Mouse (Mus musculus) heart, embryonic 11.5 days (tissue): Measurements from ENCODE around the gene Shisa5. TPM values are rescaled to one million over a fixed set of nuclear protein-coding genes. Genes with fewer than 3 reads are reported as not detected.
A peak's percentile ranks its signal among the peaks of the same experiment; 100 is the strongest.

ENCODE experiments used
- ATAC-seq: fragments of 200-750 bp; cut with Nextera tagmentation; replicated peaks from 2 replicates; pipeline ENCODE4 v1.8.0; 2017; ENCODE audit warnings: moderate library complexity; ENCODE audit not compliant: insufficient number of reproducible peaks, low FRiP score, low TSS enrichment
- H3K27ac ChIP-seq: fragments of 300-500 bp; sonication (generic); 2 replicates; pipeline ENCODE4 v1.5.1; 2014; ENCODE audit warnings: mild to moderate bottlenecking, low read depth, low read length
- H3K27me3 ChIP-seq: fragments of 300-500 bp; sonication (generic); 2 replicates; pipeline ENCODE4 v1.6.1; 2014; ENCODE audit warnings: mild to moderate bottlenecking, low read length, mixed read lengths; ENCODE audit not compliant: control insufficient read depth, insufficient read depth
- H3K36me3 ChIP-seq: fragments of 300-500 bp; sonication (generic); 2 replicates; pipeline ENCODE4 v1.6.1; 2014; ENCODE audit warnings: mild to moderate bottlenecking, low read length, moderate library complexity, mixed read lengths; ENCODE audit not compliant: control insufficient read depth, insufficient read depth
- H3K4me1 ChIP-seq: fragments of 300-500 bp; sonication (generic); 2 replicates; pipeline ENCODE4 v1.6.1; 2014; ENCODE audit warnings: low read length; ENCODE audit not compliant: control insufficient read depth, insufficient read depth
- H3K4me2 ChIP-seq: fragments of 300-500 bp; sonication (generic); 2 replicates; pipeline ENCODE4 v1.6.1; 2014; ENCODE audit warnings: mild to moderate bottlenecking, moderate library complexity
- H3K4me3 ChIP-seq: fragments of 300-500 bp; sonication (generic); 2 replicates; pipeline ENCODE4 v1.5.1; 2014; ENCODE audit warnings: low read depth, low read length
- H3K9ac ChIP-seq: fragments of 300-500 bp; sonication (generic); 2 replicates; pipeline ENCODE4 v1.6.1; 2014; ENCODE audit warnings: mild to moderate bottlenecking, low read depth, low read length, moderate library complexity
- H3K9me3 ChIP-seq: fragments of 300-500 bp; sonication (generic); replicated peaks from 2 replicates; pipeline ENCODE4 v1.6.1; 2016; ENCODE audit warnings: low read length; ENCODE audit not compliant: control insufficient read depth
- WGBS: fragments of 180-500 bp; shearing (Covaris S2); extraction: QIAGEN DNeasy Blood & Tissue Kit; methylation state at CpG from one replicate; pipeline ENCODE4 v1.1.7; 2014; ENCODE audit not compliant: insufficient replicate concordance; 5-methylcytosine and 5-hydroxymethylcytosine counted together
- polyA plus RNA-seq: library from polyadenylated mRNA; unstranded; fragments of >200 nt; fragmentation: Nextera tagmentation; extraction: Ambion mirVana; gene quantifications from 2 replicates; pipeline ENCODE4 v1.2.1, GENCODE M21; 2014

Shisa5 gene
- polyA plus RNA-seq, 1 experiment from 2014 or later = 49.0 TPM

DNA sequence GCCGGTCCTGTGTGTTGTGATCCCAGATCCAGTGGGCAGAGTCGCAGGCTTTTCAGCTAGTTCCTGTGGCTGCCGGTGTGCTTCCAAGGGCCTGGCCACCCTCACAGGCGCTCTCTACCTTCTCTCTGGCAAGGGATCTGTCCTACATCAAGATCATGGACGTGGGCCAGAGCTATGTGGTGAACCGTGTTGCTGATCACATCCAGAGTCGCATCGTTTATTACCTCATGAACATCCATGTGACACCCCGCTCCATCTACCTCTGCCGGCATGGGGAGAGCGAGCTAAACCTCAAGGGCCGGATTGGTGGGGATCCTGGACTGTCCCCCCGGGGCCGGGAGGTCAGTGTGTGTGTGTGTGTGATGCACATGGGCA lies 28.1 kb upstream of the Shisa5 start:
- no peak for ATAC-seq
- no peaks in the 10 kb centered on the region for H3K9me3 ChIP-seq
- peaks cover 26% of the 10 kb centered on the region for H3K4me1 ChIP-seq
- no peaks in the 10 kb centered on the region for H3K27me3 ChIP-seq
- H3K4me3 ChIP-seq = no peak overlapping the region
- peak overlapping the region; percentile 46; the same call in 1 of the 2 replicates for H3K9ac ChIP-seq
- 69% methylated on average over 14 of the region's 14 CpGs for WGBS
- no peaks in the 10 kb centered on the region for H3K36me3 ChIP-seq
- H3K4me2 ChIP-seq = peak overlapping the region; percentile 40; the same call in 1 of the 2 replicates
- no peak overlapping the region for H3K27ac ChIP-seq

GRCm38 (mm10) chr9:109015397-109015796 lies 23.0 kb upstream of the Shisa5 start:
- Histone ChIP-seq H3K4me3 (no peak overlapping the region), H3K9ac (no peak overlapping the region), H3K27ac (no peak overlapping the region), H3K27me3 (no peaks in the 10 kb centered on the region), H3K9me3 (no peaks in the 10 kb centered on the region), H3K36me3 (no peaks in the 10 kb centered on the region), H3K4me1 (peaks cover 6% of the 10 kb centered on the region), H3K4me2 (no peak overlapping the region)
- no peak for ATAC-seq
- 45% methylated on average over 8 of the region's 8 CpGs for WGBS

GRCm38 (mm10) chr9:109016973-109017604 lies 21.3 kb upstream of the Shisa5 start:
- Histone ChIP-seq H3K4me1 (peaks cover 6% of the 10 kb centered on the region), H3K9ac (no peak overlapping the region), H3K36me3 (no peaks in the 10 kb centered on the region), H3K9me3 (no peaks in the 10 kb centered on the region), H3K4me2 (no peak overlapping the region; the same call in 1 of the 2 replicates), H3K4me3 (no peak overlapping the region), H3K27ac (no peak overlapping the region), H3K27me3 (no peaks in the 10 kb centered on the region)
- ATAC-seq = no peak
- WGBS = 34% methylated on average over 11 of the region's 11 CpGs

DNA sequence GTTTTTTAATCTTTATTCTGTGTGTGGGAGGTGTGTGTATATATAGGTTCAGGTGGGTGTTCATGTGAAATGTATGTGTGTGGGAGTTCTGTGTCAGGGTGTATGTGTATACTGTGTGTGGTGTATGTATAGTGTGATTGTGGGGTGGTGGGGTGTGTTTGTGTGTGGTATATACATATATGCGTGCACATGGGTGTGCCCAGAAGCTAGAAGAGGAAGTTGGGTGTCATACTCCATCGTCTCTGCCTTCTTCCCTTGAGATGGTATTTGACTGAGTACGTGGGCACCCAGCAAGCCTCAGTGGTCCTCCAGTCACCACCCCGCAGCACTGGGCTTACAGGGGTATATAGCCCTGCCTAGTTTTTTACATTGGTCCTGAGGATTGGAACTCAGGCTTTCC lies 16.9 kb upstream of the Shisa5 start:
- no peak for ATAC-seq
- no peaks in the 10 kb centered on the region for H3K27me3 ChIP-seq
- WGBS = 77% methylated on average over 4 of the region's 4 CpGs
- no peak overlapping the region for H3K9ac ChIP-seq
- H3K4me2 ChIP-seq = no peak overlapping the region
- no peaks in the 10 kb centered on the region for H3K9me3 ChIP-seq
- H3K4me3 ChIP-seq = no peak overlapping the region
- no peak overlapping the region for H3K27ac ChIP-seq
- H3K4me1 ChIP-seq = no peaks in the 10 kb centered on the region; the same call in 1 of the 2 replicates
- no peaks in the 10 kb centered on the region for H3K36me3 ChIP-seq

- H3K4me2 ChIP-seq = no peak overlapping the region
- no peak for ATAC-seq
- no peaks in the 10 kb centered on the region for H3K36me3 ChIP-seq
- H3K9me3 ChIP-seq = no peaks in the 10 kb centered on the region
- H3K9ac ChIP-seq = no peak overlapping the region
- H3K4me3 ChIP-seq = no peak overlapping the region
- H3K27me3 ChIP-seq = no peaks in the 10 kb centered on the region
- no peak overlapping the region for H3K27ac ChIP-seq
- WGBS = 83% methylated on average over 17 of the region's 17 CpGs
- no peaks in the 10 kb centered on the region for H3K4me1 ChIP-seq
Observed at GRCm38 (mm10) chr9:109022866-109023685, 15.3 kb upstream of the Shisa5 start.

GRCm38 (mm10) chr9:109027521-109027920 lies 10.8 kb upstream of the Shisa5 start:
- H3K4me1 ChIP-seq = no peaks in the 10 kb centered on the region
- WGBS = 71% methylated on average over 8 of the region's 8 CpGs
- no peak overlapping the region for H3K9ac ChIP-seq
- no peak overlapping the region for H3K4me3 ChIP-seq
- no peaks in the 10 kb centered on the region for H3K36me3 ChIP-seq
- H3K9me3 ChIP-seq = no peaks in the 10 kb centered on the region
- no peaks in the 10 kb centered on the region for H3K27me3 ChIP-seq
- no peak overlapping the region for H3K4me2 ChIP-seq
- ATAC-seq = no peak
- no peak overlapping the region for H3K27ac ChIP-seq

DNA sequence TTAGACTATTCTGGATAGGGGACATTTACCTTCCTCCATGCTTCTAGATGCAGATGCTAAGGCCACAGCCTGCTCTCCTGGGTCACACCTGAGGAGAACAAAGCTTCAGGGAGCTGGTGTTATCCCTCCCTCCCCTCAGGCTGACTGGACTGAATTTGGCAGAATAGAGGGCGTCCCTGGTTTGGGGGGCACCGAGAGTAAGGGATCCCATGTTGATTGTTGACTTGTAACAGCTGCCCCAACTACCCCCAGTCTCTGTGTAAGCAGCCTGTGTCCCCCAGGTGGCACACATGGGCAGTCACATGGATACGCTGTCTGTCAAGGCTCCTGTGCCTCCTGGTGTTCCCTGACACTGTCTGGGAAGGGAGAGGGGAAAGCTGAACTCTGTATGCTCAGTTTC lies 9.9 kb upstream of the Shisa5 start:
- Histone ChIP-seq H3K27me3 (no peaks in the 10 kb centered on the region), H3K36me3 (no peaks in the 10 kb centered on the region), H3K4me1 (no peaks in the 10 kb centered on the region), H3K9me3 (no peaks in the 10 kb centered on the region), H3K4me2 (no peak overlapping the region), H3K27ac (no peak overlapping the region), H3K9ac (no peak overlapping the region), H3K4me3 (no peak overlapping the region)
- WGBS = 83% methylated on average over 3 of the region's 3 CpGs
- no peak for ATAC-seq

DNA sequence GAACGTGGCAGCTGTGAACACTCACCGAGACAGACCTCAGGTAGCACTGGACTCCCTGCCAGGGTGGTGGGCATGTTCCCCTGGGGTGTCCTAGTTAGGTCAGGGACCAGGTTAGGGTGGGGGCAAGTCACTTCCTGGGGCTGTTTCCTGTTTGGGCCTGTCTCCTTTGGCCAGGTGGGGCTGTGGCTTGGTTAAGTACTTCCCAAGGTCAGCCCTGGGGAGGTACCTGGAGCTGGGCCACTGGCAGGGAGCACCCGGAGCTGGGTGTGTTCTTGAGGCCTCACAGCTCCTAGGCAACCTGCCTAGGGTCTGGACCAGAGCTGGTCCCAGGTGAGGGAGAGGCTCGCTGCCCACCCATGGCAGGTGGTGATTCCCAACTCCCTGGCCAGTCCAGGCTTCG lies 9.4 kb upstream of the Shisa5 start:
- H3K27ac ChIP-seq = no peak overlapping the region
- H3K4me3 ChIP-seq = no peak overlapping the region
- WGBS = 71% methylated on average over 5 of the region's 5 CpGs
- no peaks in the 10 kb centered on the region for H3K36me3 ChIP-seq
- no peaks in the 10 kb centered on the region for H3K9me3 ChIP-seq
- no peak for ATAC-seq
- H3K4me1 ChIP-seq = no peaks in the 10 kb centered on the region
- H3K27me3 ChIP-seq = no peaks in the 10 kb centered on the region
- no peak overlapping the region for H3K9ac ChIP-seq
- H3K4me2 ChIP-seq = no peak overlapping the region
